Mouse (Mus musculus): Measurements from ENCODE around the gene Olfr1424. TPM values are rescaled to one million over a fixed set of nuclear protein-coding genes. Genes with fewer than 3 reads are reported as not detected.
"Not testable (repeated sequence)": the region's sequence is repeated elsewhere in the genome, so short reads cannot be mapped to it uniquely, and the experiment has no call there.

Olfr1424 gene
- polyA plus RNA-seq (2011; ENCODE audit: insufficient read depth, insufficient read length, low read depth, missing spikeins) = not detected in 2 replicates

- H3K4me1 ChIP-seq (ENCODE audit: control insufficient read depth, insufficient read depth, low read length); H3K4me3 ChIP-seq (ENCODE audit: low read depth, low read length); H3K36me3 ChIP-seq (ENCODE audit: control insufficient read depth, insufficient read depth, low read length, poor library complexity, severe bottlenecking); H3K9me3 ChIP-seq (replicated peaks; ENCODE audit: control insufficient read depth, insufficient read depth, low read length, poor library complexity, severe bottlenecking); H3K9ac ChIP-seq (ENCODE audit: low read depth, poor library complexity, severe bottlenecking); H3K27ac ChIP-seq (ENCODE audit: insufficient read depth, low read length); H3K27me3 ChIP-seq (ENCODE audit: control insufficient read depth, insufficient read depth, low read length, poor library complexity, severe bottlenecking): not testable (repeated sequence)
Observed at GRCm38 (mm10) chr19:12062582-12062981, at the start of gene Olfr1424. Olfr1424 (minus strand) TSS chr19:12062682.

GRCm38 (mm10) chr19:12104541-12104940 lies 42.1 kb upstream of the Olfr1424 start:
- no peaks in the 10 kb centered on the region for H3K36me3 ChIP-seq (ENCODE audit: control insufficient read depth, insufficient read depth, low read length, poor library complexity, severe bottlenecking)
- no peak overlapping the region for H3K9ac ChIP-seq (ENCODE audit: low read depth, poor library complexity, severe bottlenecking)
- peaks cover 5% of the 10 kb centered on the region; the same call in 1 of the 2 replicates for H3K9me3 ChIP-seq (replicated peaks; ENCODE audit: control insufficient read depth, insufficient read depth, low read length, poor library complexity, severe bottlenecking)
- no peak overlapping the region for H3K27ac ChIP-seq (ENCODE audit: insufficient read depth, low read length)
- H3K27me3 ChIP-seq (ENCODE audit: control insufficient read depth, insufficient read depth, low read length, poor library complexity, severe bottlenecking) = no peaks in the 10 kb centered on the region
- no peaks in the 10 kb centered on the region for H3K4me1 ChIP-seq (ENCODE audit: control insufficient read depth, insufficient read depth, low read length)
- TF ChIP-seq CTCF (IDR thresholded peaks at IDR 0.05; ENCODE audit: low read depth, low read length) (no peak), POLR2A (IDR thresholded peaks at IDR 0.05; ENCODE audit: insufficient read depth, low read length) (no peak), EP300 (IDR thresholded peaks at IDR 0.05; ENCODE audit: insufficient read depth, low read depth, low read length) (no peak)
- no peak overlapping the region for H3K4me3 ChIP-seq (ENCODE audit: low read depth, low read length)

- H3K27ac ChIP-seq (ENCODE audit: insufficient read depth, low read length) = no peak within 1 kb of the TSS
- TF ChIP-seq CTCF (IDR thresholded peaks at IDR 0.05; ENCODE audit: low read depth, low read length) = no peak
- H3K4me3 ChIP-seq (ENCODE audit: low read depth, low read length) = no peak within 1 kb of the TSS
- H3K36me3 ChIP-seq (ENCODE audit: control insufficient read depth, insufficient read depth, low read length, poor library complexity, severe bottlenecking) = no peaks in the 10 kb centered on the region
- no peaks in the 10 kb centered on the region for H3K27me3 ChIP-seq (ENCODE audit: control insufficient read depth, insufficient read depth, low read length, poor library complexity, severe bottlenecking)
- no peak within 1 kb of the TSS for H3K9ac ChIP-seq (ENCODE audit: low read depth, poor library complexity, severe bottlenecking)
- no peaks in the 10 kb centered on the region for H3K4me1 ChIP-seq (ENCODE audit: control insufficient read depth, insufficient read depth, low read length)
- H3K9me3 ChIP-seq (replicated peaks; ENCODE audit: control insufficient read depth, insufficient read depth, low read length, poor library complexity, severe bottlenecking) = no peaks in the 10 kb centered on the region
Observed at GRCm38 (mm10) chr19:12103234-12103633, 40.8 kb upstream of the Olfr1424 start, which contains the start of gene Olfr1427. Olfr1427 (minus strand) TSS chr19:12103334.

GRCm38 (mm10) chr19:12091913-12092312 lies 29.4 kb upstream of the Olfr1424 start, which contains the start of gene Olfr1426:
Olfr1426 (minus strand) TSS chr19:12092013.
- no peaks in the 10 kb centered on the region for H3K27me3 ChIP-seq (ENCODE audit: control insufficient read depth, insufficient read depth, low read length, poor library complexity, severe bottlenecking)
- H3K4me3 ChIP-seq (ENCODE audit: low read depth, low read length) = no peak within 1 kb of the TSS
- 0 out of 2 replicates have a peak, but pooled peaks cover 5% of the 10 kb centered on the region for H3K9me3 ChIP-seq (replicated peaks; ENCODE audit: control insufficient read depth, insufficient read depth, low read length, poor library complexity, severe bottlenecking)
- H3K9ac ChIP-seq (ENCODE audit: low read depth, poor library complexity, severe bottlenecking) = no peak within 1 kb of the TSS
- no peak for TF ChIP-seq CTCF (IDR thresholded peaks at IDR 0.05; ENCODE audit: low read depth, low read length)
- no peak for TF ChIP-seq POLR2A (IDR thresholded peaks at IDR 0.05; ENCODE audit: insufficient read depth, low read length)
- no peak for TF ChIP-seq EP300 (IDR thresholded peaks at IDR 0.05; ENCODE audit: insufficient read depth, low read depth, low read length)
- H3K27ac ChIP-seq (ENCODE audit: insufficient read depth, low read length) = no peak within 1 kb of the TSS
- H3K4me1 ChIP-seq (ENCODE audit: control insufficient read depth, insufficient read depth, low read length) = no peaks in the 10 kb centered on the region
- H3K36me3 ChIP-seq (ENCODE audit: control insufficient read depth, insufficient read depth, low read length, poor library complexity, severe bottlenecking) = no peaks in the 10 kb centered on the region

- H3K27ac ChIP-seq (ENCODE audit: insufficient read depth, low read length); H3K4me1 ChIP-seq (ENCODE audit: control insufficient read depth, insufficient read depth, low read length); H3K9ac ChIP-seq (ENCODE audit: low read depth, poor library complexity, severe bottlenecking); H3K9me3 ChIP-seq (replicated peaks; ENCODE audit: control insufficient read depth, insufficient read depth, low read length, poor library complexity, severe bottlenecking); H3K4me3 ChIP-seq (ENCODE audit: low read depth, low read length); H3K36me3 ChIP-seq (ENCODE audit: control insufficient read depth, insufficient read depth, low read length, poor library complexity, severe bottlenecking); H3K27me3 ChIP-seq (ENCODE audit: control insufficient read depth, insufficient read depth, low read length, poor library complexity, severe bottlenecking): not testable (repeated sequence)
Observed at GRCm38 (mm10) chr19:12077631-12078030, 15.1 kb upstream of the Olfr1424 start, which contains the start of gene Olfr1425. Olfr1425 (minus strand) TSS chr19:12077731.

- not testable (repeated sequence) for H3K36me3 ChIP-seq (ENCODE audit: control insufficient read depth, insufficient read depth, low read length, poor library complexity, severe bottlenecking); H3K27me3 ChIP-seq (ENCODE audit: control insufficient read depth, insufficient read depth, low read length, poor library complexity, severe bottlenecking); H3K4me3 ChIP-seq (ENCODE audit: low read depth, low read length); H3K9ac ChIP-seq (ENCODE audit: low read depth, poor library complexity, severe bottlenecking); H3K4me1 ChIP-seq (ENCODE audit: control insufficient read depth, insufficient read depth, low read length)
- peaks cover 25% of the 10 kb centered on the region for H3K9me3 ChIP-seq (replicated peaks; ENCODE audit: control insufficient read depth, insufficient read depth, low read length, poor library complexity, severe bottlenecking)
- peak overlapping the region; percentile 94 for H3K27ac ChIP-seq (ENCODE audit: insufficient read depth, low read length)
Observed at GRCm38 (mm10) chr19:12069546-12069945, 7.1 kb upstream of the Olfr1424 start.

- peak overlapping the region; percentile 9; the same call in 1 of the 2 replicates for H3K27ac ChIP-seq (ENCODE audit: insufficient read depth, low read length)
- peaks cover 25% of the 10 kb centered on the region for H3K9me3 ChIP-seq (replicated peaks; ENCODE audit: control insufficient read depth, insufficient read depth, low read length, poor library complexity, severe bottlenecking)
- not testable (repeated sequence) for H3K9ac ChIP-seq (ENCODE audit: low read depth, poor library complexity, severe bottlenecking); H3K36me3 ChIP-seq (ENCODE audit: control insufficient read depth, insufficient read depth, low read length, poor library complexity, severe bottlenecking); H3K4me1 ChIP-seq (ENCODE audit: control insufficient read depth, insufficient read depth, low read length); H3K27me3 ChIP-seq (ENCODE audit: control insufficient read depth, insufficient read depth, low read length, poor library complexity, severe bottlenecking); H3K4me3 ChIP-seq (ENCODE audit: low read depth, low read length)
Observed at GRCm38 (mm10) chr19:12067806-12068205, 5.3 kb upstream of the Olfr1424 start.

All from ES-Bruce4 (cell line).